Mouse (Mus musculus): ENCODE data around the gene Col16a1. TPM values are rescaled to one million over a fixed set of nuclear protein-coding genes. Genes with fewer than 3 reads are reported as not detected.

The Col16a1 gene
- polyA plus RNA-seq, 1 experiment from 2014 or later, result 9.9 TPM

- Histone ChIP-seq H3K9ac (ENCODE audit: low read depth, low read length) (no peak overlapping the region), H3K4me1 (replicated peaks; ENCODE audit: control insufficient read depth, insufficient read depth, low read length) (0 out of 2 replicates have a peak, but pooled peaks cover 6% of the 10 kb centered on the region), H3K27ac (ENCODE audit: low read depth, low read length) (no peak overlapping the region), H3K27me3 (ENCODE audit: control insufficient read depth, insufficient read depth, low read length) (no peaks in the 10 kb centered on the region), H3K9me3 (ENCODE audit: control insufficient read depth, low read length) (no peaks in the 10 kb centered on the region), H3K36me3 (ENCODE audit: control insufficient read depth, insufficient read depth, low read length) (no peaks in the 10 kb centered on the region), H3K4me3 (ENCODE audit: low read depth, low read length) (no peak overlapping the region), H3K4me2 (replicated peaks; ENCODE audit: low read depth, low read length) (no peak overlapping the region)
- ATAC-seq (ENCODE audit: low FRiP score) (no peak), DNase-seq (ENCODE audit: low spot score) (no peak)
- WGBS, result 80% methylated on average over 4 of the region's 4 CpGs
Measured at GRCm38 (mm10) chr4:130104584-130104983, 56.9 kb downstream of the Col16a1 start.

DNA sequence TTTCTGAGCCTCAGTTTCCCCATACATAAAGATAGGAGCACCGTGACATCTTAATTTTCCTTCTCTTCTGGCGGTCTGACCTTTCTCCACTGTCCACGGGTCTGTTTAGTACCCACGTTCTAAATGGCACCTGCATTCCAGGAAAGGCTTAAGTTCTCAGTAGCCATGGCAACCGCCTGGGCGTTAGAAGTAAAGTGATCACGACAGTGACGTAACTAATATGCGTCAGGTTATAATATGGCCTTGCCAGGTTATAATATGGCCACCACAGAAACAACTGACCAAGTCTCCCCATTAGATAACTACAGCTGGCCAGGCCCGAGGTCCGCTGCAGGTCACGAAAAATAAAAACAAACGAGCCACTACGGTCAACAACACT is 59.4 kb downstream of the Col16a1 start:
- H3K9ac ChIP-seq (ENCODE audit: low read depth, low read length), result no peak overlapping the region; the same call in 1 of the 2 replicates
- 11% methylated on average over 14 of the region's 14 CpGs for WGBS

GRCm38 (mm10) chr4:130107444-130108131 is 59.9 kb downstream of the Col16a1 start:
- H3K27me3 ChIP-seq (ENCODE audit: control insufficient read depth, insufficient read depth, low read length), result no peaks in the 10 kb centered on the region
- no peak overlapping the region for H3K27ac ChIP-seq (ENCODE audit: low read depth, low read length)
- no peaks in the 10 kb centered on the region for H3K9me3 ChIP-seq (ENCODE audit: control insufficient read depth, low read length)
- ATAC-seq (ENCODE audit: low FRiP score), result peak; percentile 97
- no peaks in the 10 kb centered on the region for H3K36me3 ChIP-seq (ENCODE audit: control insufficient read depth, insufficient read depth, low read length)
- 0 out of 2 replicates have a peak, but pooled peaks cover 3% of the 10 kb centered on the region for H3K4me1 ChIP-seq (replicated peaks; ENCODE audit: control insufficient read depth, insufficient read depth, low read length)
- H3K4me3 ChIP-seq (ENCODE audit: low read depth, low read length), result peak overlapping the region; percentile 76
- peak overlapping the region; percentile 83 for H3K4me2 ChIP-seq (replicated peaks; ENCODE audit: low read depth, low read length)
- WGBS, result 1% methylated on average over 39 of the region's 39 CpGs
- peak overlapping the region; percentile 61 for H3K9ac ChIP-seq (ENCODE audit: low read depth, low read length)
- DNase-seq (ENCODE audit: low spot score), result peak; percentile 100

More for the DNA sequence above, 59.4 kb downstream of the Col16a1 start:
- H3K4me1 ChIP-seq (replicated peaks; ENCODE audit: control insufficient read depth, insufficient read depth, low read length), result 0 out of 2 replicates have a peak, but pooled peaks cover 3% of the 10 kb centered on the region
- no peak for DNase-seq (ENCODE audit: low spot score)
- peak overlapping the region; percentile 37 for H3K4me2 ChIP-seq (replicated peaks; ENCODE audit: low read depth, low read length)
- H3K9me3 ChIP-seq (ENCODE audit: control insufficient read depth, low read length), result no peaks in the 10 kb centered on the region
- peak; percentile 55 for ATAC-seq (ENCODE audit: low FRiP score)
- no peaks in the 10 kb centered on the region for H3K36me3 ChIP-seq (ENCODE audit: control insufficient read depth, insufficient read depth, low read length)
- no peaks in the 10 kb centered on the region for H3K27me3 ChIP-seq (ENCODE audit: control insufficient read depth, insufficient read depth, low read length)
- H3K4me3 ChIP-seq (ENCODE audit: low read depth, low read length), result peak overlapping the region; percentile 76
- no peak overlapping the region for H3K27ac ChIP-seq (ENCODE audit: low read depth, low read length)

DNA sequence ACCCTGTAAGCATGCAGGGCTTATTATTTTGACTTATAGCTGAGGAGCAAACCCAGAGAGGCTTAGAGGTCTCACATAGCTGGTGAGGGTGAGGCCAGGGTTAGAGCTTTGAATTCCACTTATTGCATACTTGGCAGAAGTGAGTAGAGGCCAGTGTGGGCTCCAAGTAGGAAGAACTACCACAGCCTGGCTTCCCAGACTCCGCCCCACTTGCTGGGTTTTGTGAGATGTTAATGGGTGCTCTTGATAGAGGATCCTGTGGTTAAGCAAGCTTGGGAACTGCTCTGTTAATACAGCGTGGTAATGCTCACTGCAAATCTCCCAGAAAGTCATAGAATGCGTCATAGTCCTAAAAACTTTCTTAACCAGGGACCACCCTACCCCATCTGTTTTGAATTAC is 61.3 kb downstream of the Col16a1 start:
- Histone ChIP-seq H3K9ac (ENCODE audit: low read depth, low read length) (no peak overlapping the region), H3K4me2 (replicated peaks; ENCODE audit: low read depth, low read length) (no peak overlapping the region), H3K4me3 (ENCODE audit: low read depth, low read length) (no peak overlapping the region), H3K27me3 (ENCODE audit: control insufficient read depth, insufficient read depth, low read length) (no peaks in the 10 kb centered on the region), H3K9me3 (ENCODE audit: control insufficient read depth, low read length) (no peaks in the 10 kb centered on the region), H3K36me3 (ENCODE audit: control insufficient read depth, insufficient read depth, low read length) (no peaks in the 10 kb centered on the region), H3K4me1 (replicated peaks; ENCODE audit: control insufficient read depth, insufficient read depth, low read length) (0 out of 2 replicates have a peak, but pooled peaks cover 3% of the 10 kb centered on the region), H3K27ac (ENCODE audit: low read depth, low read length) (no peak overlapping the region)
- DNase-seq (ENCODE audit: low spot score) (no peak), ATAC-seq (ENCODE audit: low FRiP score) (no peak)
- WGBS, result 84% methylated on average over 3 of the region's 3 CpGs

DNA sequence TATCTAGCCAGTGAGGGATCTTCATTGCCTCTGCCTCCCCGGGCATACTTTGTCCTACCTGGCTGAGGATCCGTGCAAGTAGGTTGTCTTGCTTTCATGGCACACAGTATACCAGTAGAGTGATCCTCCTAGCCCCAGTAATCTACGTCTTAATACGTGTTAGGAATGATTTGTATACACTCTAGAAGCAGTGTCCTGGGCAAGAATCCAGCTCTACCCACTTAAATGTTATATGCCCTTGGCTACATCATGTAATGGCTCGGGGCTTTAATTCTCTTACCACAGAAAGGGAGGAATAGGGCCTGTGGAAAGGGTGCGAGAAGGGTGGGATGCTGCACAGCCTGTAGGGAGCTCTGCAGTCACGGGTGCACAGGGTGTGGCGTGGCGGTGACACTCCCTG is 62.0 kb downstream of the Col16a1 start:
- Histone ChIP-seq H3K27ac (ENCODE audit: low read depth, low read length) (no peak overlapping the region), H3K9ac (ENCODE audit: low read depth, low read length) (no peak overlapping the region), H3K4me1 (replicated peaks; ENCODE audit: control insufficient read depth, insufficient read depth, low read length) (0 out of 2 replicates have a peak, but pooled peaks cover 3% of the 10 kb centered on the region), H3K27me3 (ENCODE audit: control insufficient read depth, insufficient read depth, low read length) (no peaks in the 10 kb centered on the region), H3K36me3 (ENCODE audit: control insufficient read depth, insufficient read depth, low read length) (no peaks in the 10 kb centered on the region), H3K4me3 (ENCODE audit: low read depth, low read length) (no peak overlapping the region), H3K9me3 (ENCODE audit: control insufficient read depth, low read length) (no peaks in the 10 kb centered on the region), H3K4me2 (replicated peaks; ENCODE audit: low read depth, low read length) (no peak overlapping the region)
- no peak for DNase-seq (ENCODE audit: low spot score)
- WGBS, result 89% methylated on average over 9 of the region's 9 CpGs
- ATAC-seq (ENCODE audit: low FRiP score), result no peak

- H3K36me3 ChIP-seq (ENCODE audit: control insufficient read depth, insufficient read depth, low read length), result no peaks in the 10 kb centered on the region
- H3K27me3 ChIP-seq (ENCODE audit: control insufficient read depth, insufficient read depth, low read length), result no peaks in the 10 kb centered on the region
- DNase-seq (ENCODE audit: low spot score) (no peak), ATAC-seq (ENCODE audit: low FRiP score) (no peak)
- H3K4me2 ChIP-seq (replicated peaks; ENCODE audit: low read depth, low read length), result no peak overlapping the region
- H3K9me3 ChIP-seq (ENCODE audit: control insufficient read depth, low read length), result no peaks in the 10 kb centered on the region
- H3K27ac ChIP-seq (ENCODE audit: low read depth, low read length), result no peak overlapping the region
- no peak overlapping the region for H3K4me3 ChIP-seq (ENCODE audit: low read depth, low read length)
- WGBS, result 88% methylated on average over 7 of the region's 7 CpGs
- no peak overlapping the region for H3K9ac ChIP-seq (ENCODE audit: low read depth, low read length)
- 0 out of 2 replicates have a peak, but pooled peaks cover 3% of the 10 kb centered on the region for H3K4me1 ChIP-seq (replicated peaks; ENCODE audit: control insufficient read depth, insufficient read depth, low read length)
Measured at GRCm38 (mm10) chr4:130110091-130110490, 62.5 kb downstream of the Col16a1 start.

DNA sequence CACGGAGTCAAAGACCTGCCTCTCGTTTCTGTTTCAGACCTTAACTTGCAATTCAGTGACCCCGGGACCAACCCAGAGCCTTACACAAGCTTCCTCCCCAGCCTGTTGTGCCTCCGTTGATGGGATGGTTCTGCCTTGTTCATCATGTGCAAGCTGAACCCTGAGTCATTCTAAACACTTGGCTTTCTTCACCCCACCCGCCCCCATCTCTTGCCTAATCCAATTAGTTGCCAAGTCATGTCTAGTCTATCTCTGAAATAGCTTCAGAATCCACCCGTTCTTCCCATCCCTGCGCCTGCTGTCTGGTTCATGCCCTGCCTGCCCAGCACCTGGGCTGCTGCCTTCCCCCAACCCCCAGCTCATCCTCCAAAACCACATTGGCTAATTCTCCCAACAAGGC is 64.7 kb downstream of the Col16a1 start:
- Histone ChIP-seq H3K9ac (ENCODE audit: low read depth, low read length) (no peak overlapping the region), H3K36me3 (ENCODE audit: control insufficient read depth, insufficient read depth, low read length) (no peaks in the 10 kb centered on the region), H3K4me1 (replicated peaks; ENCODE audit: control insufficient read depth, insufficient read depth, low read length) (0 out of 2 replicates have a peak, but pooled peaks cover 3% of the 10 kb centered on the region), H3K4me3 (ENCODE audit: low read depth, low read length) (no peak overlapping the region), H3K27me3 (ENCODE audit: control insufficient read depth, insufficient read depth, low read length) (no peaks in the 10 kb centered on the region), H3K27ac (ENCODE audit: low read depth, low read length) (no peak overlapping the region), H3K4me2 (replicated peaks; ENCODE audit: low read depth, low read length) (no peak overlapping the region), H3K9me3 (ENCODE audit: control insufficient read depth, low read length) (no peaks in the 10 kb centered on the region)
- ATAC-seq (ENCODE audit: low FRiP score) (no peak), DNase-seq (ENCODE audit: low spot score) (no peak)
- WGBS, result 89% methylated on average over 7 of the region's 7 CpGs

DNA sequence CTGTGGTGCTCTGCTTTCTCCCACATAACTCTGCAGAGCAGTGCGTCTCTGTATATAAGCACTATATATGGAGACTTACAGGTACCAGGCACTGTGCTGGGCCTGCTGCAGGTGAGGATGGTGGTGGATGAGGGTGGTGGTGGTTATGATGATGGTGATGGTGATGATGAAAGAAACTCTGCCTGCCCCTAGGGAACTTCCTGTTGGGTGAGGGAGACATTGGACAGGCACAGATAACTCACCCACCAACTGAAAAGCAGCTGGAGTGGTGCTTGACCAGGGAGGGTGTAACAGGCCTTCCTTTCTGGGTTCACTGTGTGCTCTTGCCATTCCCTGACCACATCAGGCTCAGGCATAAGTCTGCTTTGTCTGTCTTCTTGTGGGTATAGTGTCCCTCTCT is 65.1 kb downstream of the Col16a1 start:
- no peak overlapping the region for H3K4me3 ChIP-seq (ENCODE audit: low read depth, low read length)
- DNase-seq (ENCODE audit: low spot score), result no peak
- 0 out of 2 replicates have a peak, but pooled peaks cover 3% of the 10 kb centered on the region for H3K4me1 ChIP-seq (replicated peaks; ENCODE audit: control insufficient read depth, insufficient read depth, low read length)
- ATAC-seq (ENCODE audit: low FRiP score), result no peak
- no peaks in the 10 kb centered on the region for H3K27me3 ChIP-seq (ENCODE audit: control insufficient read depth, insufficient read depth, low read length)
- 96% methylated on average over 1 of the region's 1 CpGs for WGBS
- H3K27ac ChIP-seq (ENCODE audit: low read depth, low read length), result no peak overlapping the region
- H3K9ac ChIP-seq (ENCODE audit: low read depth, low read length), result no peak overlapping the region
- no peak overlapping the region for H3K4me2 ChIP-seq (replicated peaks; ENCODE audit: low read depth, low read length)
- no peaks in the 10 kb centered on the region for H3K9me3 ChIP-seq (ENCODE audit: control insufficient read depth, low read length)
- no peaks in the 10 kb centered on the region for H3K36me3 ChIP-seq (ENCODE audit: control insufficient read depth, insufficient read depth, low read length)

DNA sequence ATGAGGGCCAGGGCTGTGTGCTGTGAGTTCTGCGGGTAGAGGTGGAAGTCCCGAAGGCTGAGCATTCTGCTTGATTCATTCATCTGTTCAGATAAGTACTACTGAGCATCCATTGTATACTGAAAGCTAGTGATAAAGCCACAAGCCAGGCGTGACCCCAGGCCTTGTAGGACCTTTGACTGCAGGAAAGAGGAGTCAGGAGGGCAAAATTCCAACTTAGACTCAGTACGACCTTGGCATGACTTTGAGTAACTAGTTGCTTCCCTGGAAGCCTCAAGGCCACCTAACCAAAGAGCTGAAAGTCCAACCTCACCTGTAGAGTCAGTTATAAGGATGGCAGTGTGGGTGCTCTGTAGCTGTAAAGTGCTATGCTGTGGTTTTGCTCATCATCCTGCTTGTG is 73.1 kb downstream of the Col16a1 start:
- H3K4me1 ChIP-seq (replicated peaks; ENCODE audit: control insufficient read depth, insufficient read depth, low read length), result no peaks in the 10 kb centered on the region
- peaks cover 9% of the 10 kb centered on the region; the same call in 1 of the 2 replicates for H3K36me3 ChIP-seq (ENCODE audit: control insufficient read depth, insufficient read depth, low read length)
- H3K27ac ChIP-seq (ENCODE audit: low read depth, low read length), result no peak overlapping the region
- H3K4me2 ChIP-seq (replicated peaks; ENCODE audit: low read depth, low read length), result no peak overlapping the region
- 75% methylated on average over 4 of the region's 4 CpGs for WGBS
- no peaks in the 10 kb centered on the region for H3K27me3 ChIP-seq (ENCODE audit: control insufficient read depth, insufficient read depth, low read length)
- no peak for ATAC-seq (ENCODE audit: low FRiP score)
- no peak for DNase-seq (ENCODE audit: low spot score)
- H3K9me3 ChIP-seq (ENCODE audit: control insufficient read depth, low read length), result no peaks in the 10 kb centered on the region
- H3K4me3 ChIP-seq (ENCODE audit: low read depth, low read length), result no peak overlapping the region
- H3K9ac ChIP-seq (ENCODE audit: low read depth, low read length), result no peak overlapping the region
